Mouse (Mus musculus): ENCODE data around the gene Lhfpl2.

The Lhfpl2 gene

GRCm38 (mm10) chr13:94066626-94067275 is 9.2 kb downstream of the Lhfpl2 start:
- DNase-seq, result no peak

DNA sequence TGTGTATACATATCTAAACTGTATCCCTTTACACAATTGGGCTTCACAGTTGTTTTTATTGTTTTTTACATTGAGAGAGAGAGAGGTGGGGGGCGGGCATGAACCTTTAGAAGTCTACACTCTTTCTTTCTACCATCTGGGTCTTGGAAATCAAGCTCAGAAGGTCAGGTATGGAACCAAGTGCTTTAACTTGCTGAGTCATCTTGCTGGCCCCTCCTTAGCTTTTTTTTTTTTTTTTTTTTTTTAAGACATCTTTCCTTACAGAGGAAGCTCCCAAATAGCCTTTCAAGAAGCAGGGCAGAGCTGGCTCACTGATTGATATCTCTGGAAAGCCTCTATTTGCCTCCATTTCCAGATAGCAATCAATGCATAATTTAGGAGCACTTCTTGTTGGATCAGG is 10.7 kb downstream of the Lhfpl2 start:
- DNase-seq, result no peak

- no peak for DNase-seq
Measured at GRCm38 (mm10) chr13:94069421-94070307, 12.1 kb downstream of the Lhfpl2 start.

GRCm38 (mm10) chr13:94070308-94070619 is 12.7 kb downstream of the Lhfpl2 start:
- DNase-seq, result no peak

- no peak for DNase-seq
Measured at GRCm38 (mm10) chr13:94070927-94071326, 13.3 kb downstream of the Lhfpl2 start.

DNA sequence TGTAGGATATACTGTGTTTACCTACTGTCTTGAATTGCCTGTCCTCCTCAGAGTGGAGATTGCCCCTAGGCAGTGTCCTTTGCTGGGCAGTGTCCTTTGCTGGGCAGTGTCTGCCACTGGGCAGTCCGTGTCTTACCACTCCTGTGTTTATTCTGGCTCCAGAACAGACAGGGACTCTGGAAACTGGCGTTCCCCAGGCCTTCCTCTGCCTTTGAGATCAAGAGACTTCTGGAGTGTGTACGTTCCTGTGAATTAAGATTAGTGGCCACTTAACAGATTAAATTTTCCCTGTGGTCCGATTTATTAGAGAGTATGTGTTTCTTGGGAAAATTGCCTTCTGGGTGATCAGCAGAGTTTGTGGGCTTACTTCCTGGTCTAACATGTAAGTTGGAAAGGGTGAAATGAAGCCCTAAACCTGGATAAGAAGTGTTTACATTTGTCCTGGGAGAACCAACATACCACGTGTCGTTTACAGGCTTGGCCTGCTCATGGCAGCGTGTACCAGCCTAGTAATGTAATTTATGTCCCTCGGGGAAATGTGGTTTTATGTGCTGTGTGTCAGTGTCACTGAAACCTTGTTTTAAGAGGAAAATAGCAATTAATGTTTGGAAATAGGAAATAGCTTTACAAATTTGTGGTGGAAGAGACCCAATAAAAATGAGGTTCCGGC is 15.6 kb downstream of the Lhfpl2 start:
- no peak for DNase-seq

- no peak for DNase-seq
Measured at GRCm38 (mm10) chr13:94073716-94074115, 16.1 kb downstream of the Lhfpl2 start.

- no peak for DNase-seq
Measured at GRCm38 (mm10) chr13:94075181-94075580, 17.6 kb downstream of the Lhfpl2 start.

DNA sequence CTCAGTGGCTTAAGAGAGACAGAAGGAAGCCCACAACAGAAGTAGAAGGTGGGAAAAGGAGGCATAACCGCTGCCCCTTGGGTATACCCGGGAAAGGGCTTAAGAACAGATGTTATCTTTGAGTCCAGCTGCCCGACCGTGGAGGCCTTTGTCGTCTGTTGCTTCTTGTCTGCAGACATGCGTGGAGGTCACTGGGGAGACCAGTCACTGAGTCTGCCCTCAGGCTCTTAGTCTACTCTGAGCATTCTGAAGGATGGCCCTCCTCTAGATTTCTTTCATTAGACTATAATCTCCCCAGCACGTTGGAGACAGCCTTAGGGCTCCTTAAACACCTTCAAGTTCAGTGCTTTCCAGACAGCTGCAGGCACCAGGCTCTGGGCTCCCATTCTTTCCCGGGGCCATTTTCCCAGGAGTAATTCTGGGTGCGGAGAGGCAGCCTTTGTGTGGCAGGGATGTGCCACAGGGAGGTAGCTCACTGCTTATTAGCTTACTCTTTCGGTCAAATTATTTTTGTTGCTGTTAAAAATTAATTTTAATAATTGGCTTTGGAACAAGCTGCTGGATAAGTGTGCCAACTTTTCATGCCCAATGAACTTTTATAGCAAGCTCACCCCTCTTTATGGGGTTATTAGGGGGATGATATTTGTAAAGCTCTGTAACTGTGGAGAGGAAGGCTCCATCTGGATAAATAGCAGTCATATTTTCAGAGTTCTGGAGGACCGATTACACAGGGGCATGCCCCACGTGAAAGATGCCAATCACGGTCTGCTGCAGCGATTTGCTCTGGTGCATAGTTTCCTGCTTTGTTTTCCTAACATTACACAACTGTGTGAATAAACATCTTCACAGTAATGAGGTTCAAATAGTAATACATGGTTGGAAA is 19.8 kb downstream of the Lhfpl2 start:
- DNase-seq, result no peak

DNA sequence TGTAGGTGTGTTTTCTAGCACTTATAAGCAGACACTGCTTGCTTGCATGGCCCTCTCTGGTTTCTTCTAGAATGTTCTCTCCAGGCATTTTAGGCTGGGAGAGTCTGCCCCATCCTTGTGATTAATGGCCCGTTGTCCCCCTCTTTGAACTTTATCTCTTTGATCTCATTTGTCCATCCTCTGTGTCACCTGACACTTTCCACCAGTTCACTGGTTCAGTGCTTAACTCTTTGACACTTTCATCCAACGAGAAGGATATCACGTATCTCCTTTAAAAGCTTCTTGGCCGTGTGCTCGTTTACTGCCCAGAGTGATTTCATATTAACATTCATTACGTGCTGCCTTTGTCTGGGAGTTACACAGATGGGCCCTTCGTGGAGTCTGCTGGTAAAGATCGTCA is 25.6 kb downstream of the Lhfpl2 start:
- DNase-seq, result no peak

- no peak for DNase-seq
Measured at GRCm38 (mm10) chr13:94084220-94085126, 26.9 kb downstream of the Lhfpl2 start.

GRCm38 (mm10) chr13:94086090-94086808 is 28.7 kb downstream of the Lhfpl2 start:
- DNase-seq, result no peak

DNA sequence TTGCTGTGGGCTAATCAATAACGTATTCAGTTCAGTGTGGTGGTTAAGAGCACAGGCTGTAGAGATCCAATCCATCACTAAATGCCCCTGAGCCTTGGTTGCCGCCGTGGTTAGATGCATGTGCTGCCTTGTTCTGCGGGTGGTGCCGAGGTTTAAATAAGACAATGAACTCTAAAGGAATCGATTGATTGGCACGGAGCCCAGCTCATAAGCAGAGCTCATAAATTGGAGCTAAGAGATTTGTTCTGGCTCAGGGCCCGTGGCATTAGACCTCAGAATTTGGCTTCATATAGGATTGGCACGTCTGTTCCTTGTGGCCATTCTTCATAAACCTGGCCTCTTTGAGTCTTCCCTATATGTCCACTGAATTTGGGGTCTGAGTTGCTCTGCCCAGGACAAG is 29.5 kb downstream of the Lhfpl2 start:
- no peak for DNase-seq

DNA sequence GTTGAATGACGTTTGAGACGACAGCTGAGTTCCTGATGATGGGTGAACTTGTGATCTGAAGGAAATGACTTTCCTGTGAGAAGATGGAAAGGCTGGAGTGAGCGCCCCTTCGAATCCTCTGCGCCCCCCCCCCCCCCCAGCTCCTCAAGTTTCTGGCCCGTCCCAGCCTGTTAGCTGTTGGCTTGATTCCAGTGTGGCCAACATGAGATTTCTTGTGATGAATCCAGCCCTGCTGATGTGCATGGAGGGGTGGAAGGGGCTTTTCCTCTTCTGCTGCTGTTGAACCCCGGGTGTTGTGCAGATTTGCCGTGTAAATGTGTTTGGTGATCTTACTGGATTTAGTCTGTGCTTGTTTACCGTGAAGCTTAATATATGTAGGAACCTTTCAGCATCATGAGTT is 31.2 kb downstream of the Lhfpl2 start:
- DNase-seq, result no peak

GRCm38 (mm10) chr13:94089286-94089685 is 31.7 kb downstream of the Lhfpl2 start:
- DNase-seq, result no peak

- DNase-seq, result no peak
Measured at GRCm38 (mm10) chr13:94091366-94091765, 33.8 kb downstream of the Lhfpl2 start.

- DNase-seq, result no peak
Measured at GRCm38 (mm10) chr13:94094176-94094575, 36.6 kb downstream of the Lhfpl2 start.

DNA sequence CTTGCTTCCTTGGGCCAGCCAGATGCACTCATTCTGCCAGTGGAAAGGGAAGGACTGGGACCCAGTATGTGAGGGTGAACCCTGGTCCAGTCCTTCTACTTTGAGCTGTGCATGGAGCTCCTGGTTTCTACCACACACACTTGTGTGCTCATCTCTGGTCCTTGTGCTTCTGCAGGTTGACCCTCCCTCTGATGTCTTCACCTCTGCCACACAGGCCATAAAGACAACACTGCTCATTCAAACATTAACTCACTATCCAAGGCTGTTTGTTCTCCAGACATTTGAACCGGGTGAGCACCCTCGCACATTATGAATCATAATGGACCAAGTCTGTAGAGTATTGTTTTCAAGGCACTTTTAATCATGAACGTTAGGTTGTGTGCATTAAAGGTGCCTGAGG is 37.0 kb downstream of the Lhfpl2 start:
- DNase-seq, result no peak

DNA sequence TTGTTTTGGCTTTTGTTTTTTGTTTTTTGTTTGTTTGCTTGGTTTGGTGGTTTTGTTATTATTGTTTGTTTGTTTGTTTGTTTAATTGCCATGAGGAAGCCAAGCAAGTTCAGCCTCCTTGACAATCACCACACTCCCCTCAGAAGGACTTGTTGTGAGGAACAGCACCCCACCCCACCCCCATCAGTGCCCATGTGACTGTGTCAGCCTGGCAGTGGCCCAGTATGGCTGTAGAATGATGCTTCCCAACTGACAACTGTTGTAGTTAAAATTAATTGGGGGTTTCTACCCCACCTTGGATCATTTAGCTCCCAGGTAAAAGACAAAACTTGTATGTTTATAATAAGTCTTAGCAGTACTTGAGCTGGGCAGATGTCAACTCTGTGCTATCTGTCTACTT is 37.6 kb downstream of the Lhfpl2 start:
- no peak for DNase-seq

- DNase-seq, result no peak
Measured at GRCm38 (mm10) chr13:94097667-94098066, 40.1 kb downstream of the Lhfpl2 start.
